Mouse (Mus musculus) T-cell, adult 2 months (primary cell): ENCODE measurements around the gene Ctnnb1.

ENCODE experiments used
- DNase-seq: peaks from one replicate; pipeline ENCODE4 v3.0.0; 2022; ENCODE audit warnings: low spot score

The Ctnnb1 gene

GRCm38 (mm10) chr9:120961969-120962700, 33.1 kb downstream of the Ctnnb1 start:
- DNase-seq, result no peak

GRCm38 (mm10) chr9:120963104-120963503, 34.1 kb downstream of the Ctnnb1 start:
- DNase-seq, result no peak

DNA sequence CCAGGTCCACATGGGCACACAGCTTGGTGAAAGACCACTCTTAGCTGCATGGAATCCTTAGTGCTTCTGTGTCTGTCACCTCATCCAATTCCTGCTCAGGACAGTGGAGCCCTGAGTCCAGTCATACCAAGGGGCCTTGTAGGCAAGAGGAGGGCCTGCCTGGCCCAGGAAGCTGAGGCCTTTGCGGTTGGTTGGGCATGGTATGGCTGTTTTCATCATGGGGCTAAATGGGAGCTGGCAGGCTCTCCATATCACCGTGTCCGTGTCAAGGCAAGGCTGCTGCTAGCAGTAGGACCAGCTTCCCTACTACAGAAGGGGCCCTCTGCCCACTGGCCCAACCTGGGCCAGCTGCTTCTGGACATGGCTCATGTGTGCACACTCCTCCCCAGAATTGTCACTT, 34.7 kb downstream of the Ctnnb1 start:
- no peak for DNase-seq

GRCm38 (mm10) chr9:120964224-120964623, 35.2 kb downstream of the Ctnnb1 start:
- DNase-seq, result no peak

DNA sequence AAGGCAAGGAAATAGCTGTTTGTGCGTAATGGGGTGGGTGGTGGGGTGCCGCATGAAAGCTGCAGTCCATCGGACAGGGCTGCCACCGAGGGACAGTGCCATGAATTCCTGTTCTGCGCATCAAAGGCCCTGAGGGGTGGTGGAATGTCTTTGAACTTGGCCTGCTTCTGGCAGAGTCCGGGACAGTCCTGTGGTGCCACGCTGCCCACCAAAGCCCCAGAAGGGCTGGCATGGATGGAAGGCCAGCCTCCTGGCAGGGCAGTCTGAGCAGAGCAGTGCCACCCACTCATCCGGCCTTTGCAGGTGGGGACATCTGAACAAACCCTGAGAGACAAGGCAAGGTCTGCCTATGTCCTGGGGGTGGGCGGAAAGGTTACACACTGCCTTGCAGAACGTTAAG, 36.0 kb downstream of the Ctnnb1 start:
- DNase-seq, result no peak

- no peak for DNase-seq
Observed at GRCm38 (mm10) chr9:120973026-120973515, 44.1 kb downstream of the Ctnnb1 start.

GRCm38 (mm10) chr9:120974209-120974608, 45.2 kb downstream of the Ctnnb1 start:
- no peak for DNase-seq

DNA sequence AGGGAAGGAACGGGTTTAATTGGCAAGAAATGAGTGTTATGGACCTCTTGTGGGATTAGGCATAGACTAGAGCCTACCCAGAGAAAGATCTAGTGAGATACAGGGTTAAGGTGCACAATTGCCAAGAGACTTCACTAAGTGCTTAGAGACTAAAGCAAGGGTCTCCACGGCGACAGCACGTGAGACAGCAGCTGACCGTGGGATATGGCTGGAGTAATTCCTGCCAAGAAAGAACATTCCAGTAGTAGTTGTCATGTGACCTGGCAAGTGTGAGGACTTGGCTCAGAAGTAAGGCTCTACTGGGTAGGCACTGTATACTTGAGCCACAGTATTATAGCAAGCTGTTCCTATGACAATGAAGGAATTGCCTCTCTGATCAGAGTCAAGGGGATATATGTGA, 47.1 kb downstream of the Ctnnb1 start:
- no peak for DNase-seq

DNA sequence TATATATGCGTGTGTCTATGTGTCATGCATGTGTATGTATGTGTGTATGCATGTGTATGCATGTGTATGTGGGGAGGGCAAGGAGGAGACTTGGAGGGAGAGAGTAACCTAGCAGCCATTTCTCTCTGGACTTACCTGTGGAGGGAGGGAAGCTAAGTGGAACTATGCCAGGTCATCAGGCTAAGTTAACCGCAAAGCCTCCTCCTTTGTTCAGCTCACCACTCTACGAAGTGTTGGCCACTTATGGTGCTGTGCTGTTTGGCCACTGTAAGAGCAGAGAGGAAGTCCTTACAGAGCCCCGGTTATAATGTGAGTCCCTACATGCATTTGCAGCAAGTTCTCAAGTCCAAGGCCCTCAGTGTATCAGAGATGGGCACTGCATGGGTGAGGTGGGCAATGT, 47.8 kb downstream of the Ctnnb1 start:
- DNase-seq, result no peak

DNA sequence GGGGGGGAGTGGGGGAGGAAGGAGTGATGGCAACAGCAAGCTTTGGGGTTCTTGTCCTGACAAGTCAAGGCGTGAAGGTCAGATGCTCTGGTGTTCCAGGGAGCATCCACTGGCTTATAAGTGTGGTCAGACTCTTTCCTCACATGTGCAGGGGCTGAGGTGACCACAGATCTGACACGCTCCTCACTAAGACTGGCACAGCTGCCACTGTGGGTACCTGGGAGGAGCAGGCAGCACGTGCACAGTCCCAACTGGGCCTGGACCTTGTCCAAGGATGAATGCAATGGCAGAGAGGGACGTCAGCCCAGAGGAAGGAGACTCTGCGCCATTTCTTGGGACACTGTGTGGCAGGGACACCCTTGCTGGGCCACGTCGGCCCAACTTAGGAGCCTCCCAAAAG, 52.8 kb downstream of the Ctnnb1 start:
- DNase-seq, result no peak

GRCm38 (mm10) chr9:120983849-120984248, 54.8 kb downstream of the Ctnnb1 start:
- DNase-seq, result no peak

- DNase-seq, result no peak
Observed at GRCm38 (mm10) chr9:120984509-120984908, 55.5 kb downstream of the Ctnnb1 start.

DNA sequence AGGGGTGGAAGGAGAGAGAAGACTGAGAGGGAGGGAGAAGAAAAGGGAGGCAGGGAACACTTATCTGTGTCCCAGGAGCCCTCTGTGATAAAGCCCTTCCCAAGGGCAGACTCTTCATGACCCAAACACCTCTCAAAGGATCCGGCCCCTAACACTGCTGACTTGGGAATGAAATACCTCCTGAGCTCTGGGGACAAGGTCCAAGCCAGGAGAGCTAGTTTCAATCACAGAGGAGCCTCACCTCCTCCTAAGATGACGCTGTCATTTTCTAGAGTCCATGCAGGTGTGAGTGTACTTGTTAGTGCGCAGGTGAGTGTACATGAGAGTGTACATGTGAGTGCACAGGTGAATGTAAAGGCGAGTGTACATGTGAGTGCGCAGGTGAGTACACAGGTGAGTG, 56.0 kb downstream of the Ctnnb1 start:
- no peak for DNase-seq

GRCm38 (mm10) chr9:120985524-120985923, 56.5 kb downstream of the Ctnnb1 start:
- no peak for DNase-seq

DNA sequence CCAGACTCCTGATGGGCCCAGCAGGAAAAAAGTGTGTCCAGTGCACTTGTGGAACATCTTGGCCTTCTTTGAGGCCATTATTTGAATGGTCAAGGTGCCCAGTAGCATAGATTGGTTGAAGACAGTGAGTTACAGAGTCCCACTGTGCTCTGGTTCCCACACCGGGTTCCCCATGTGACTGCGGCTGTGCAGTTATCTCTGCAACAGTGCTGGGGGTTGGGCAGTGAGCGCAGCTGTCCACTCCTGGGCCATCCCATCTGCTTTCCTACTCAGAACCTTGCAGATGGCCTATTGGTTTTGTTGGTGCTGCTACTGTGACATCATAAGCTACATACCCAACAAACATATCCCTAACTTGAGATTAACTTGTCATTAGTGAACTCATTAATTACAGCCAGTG, 57.2 kb downstream of the Ctnnb1 start:
- no peak for DNase-seq

DNA sequence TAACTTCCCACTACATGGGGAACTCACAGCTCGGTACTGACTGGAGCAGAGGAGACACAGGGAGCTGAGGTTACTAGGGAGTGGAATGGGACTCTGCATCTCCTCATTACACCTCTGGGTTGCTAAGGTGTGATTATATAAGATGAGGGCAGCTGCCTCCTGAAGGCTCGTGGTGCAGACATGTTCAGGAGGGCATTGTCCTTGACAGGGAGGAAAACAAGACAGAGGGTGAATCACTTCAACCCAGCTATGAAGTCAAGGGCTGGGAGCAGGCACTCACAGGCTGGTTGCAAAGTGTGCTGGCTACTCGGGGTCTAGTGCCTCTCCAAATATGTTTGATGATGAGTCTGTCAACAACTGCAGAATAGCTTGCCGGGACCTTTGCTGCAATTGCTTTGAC, 58.0 kb downstream of the Ctnnb1 start:
- DNase-seq, result no peak

- DNase-seq, result no peak
Observed at GRCm38 (mm10) chr9:120988088-120988487, 59.1 kb downstream of the Ctnnb1 start.

GRCm38 (mm10) chr9:120989806-120990700, 61.0 kb downstream of the Ctnnb1 start:
- no peak for DNase-seq

DNA sequence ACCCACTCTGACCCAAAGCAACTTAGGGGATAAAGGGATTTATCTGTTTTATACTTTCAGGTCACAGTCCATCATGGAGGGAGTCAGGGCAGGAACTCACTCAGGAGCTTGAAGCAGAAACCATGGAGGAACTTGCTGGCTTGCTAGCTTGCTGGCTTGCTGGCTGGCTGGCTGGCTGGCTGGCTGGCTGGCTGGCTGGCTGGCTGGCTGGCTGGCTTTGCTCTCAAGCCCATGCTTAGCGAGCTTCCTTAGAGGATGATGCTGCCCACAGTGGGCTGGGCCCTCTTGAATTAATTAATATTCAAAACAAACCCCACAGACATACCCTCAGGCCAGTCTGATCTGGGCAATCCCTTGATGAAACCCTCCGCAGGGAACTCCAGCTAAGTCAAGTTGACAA, 62.8 kb downstream of the Ctnnb1 start:
- DNase-seq, result no peak

DNA sequence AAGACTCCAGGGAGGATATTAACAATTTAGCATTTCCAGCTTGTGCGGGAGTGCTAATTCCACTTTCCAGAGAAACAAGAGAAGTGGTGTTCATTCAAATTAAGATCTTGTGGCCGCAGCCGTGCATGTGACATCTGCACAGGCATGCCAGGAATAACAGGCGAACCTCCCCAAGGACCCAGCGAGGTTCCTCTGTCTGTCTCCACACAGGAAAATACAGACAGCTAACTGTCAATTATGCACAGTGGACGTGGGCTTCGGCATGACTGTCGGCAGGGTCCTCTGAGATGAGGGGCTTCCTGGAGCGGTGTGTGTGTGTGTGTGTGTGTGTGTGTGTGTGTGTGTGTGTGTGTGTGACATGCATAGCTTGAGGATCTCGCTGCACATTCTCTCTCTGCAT, 64.0 kb downstream of the Ctnnb1 start:
- DNase-seq, result no peak

GRCm38 (mm10) chr9:120994223-120995155, 65.5 kb downstream of the Ctnnb1 start:
- DNase-seq, result no peak

- DNase-seq, result no peak
Observed at GRCm38 (mm10) chr9:120998696-120999095, 69.7 kb downstream of the Ctnnb1 start.
